Mouse (Mus musculus): ENCODE data around the gene Polr3c.

- TF ChIP-seq POLR2A (IDR thresholded peaks at IDR 0.05; ENCODE audit: borderline replicate concordance, insufficient read depth, low read length), result no peak
- no peak for TF ChIP-seq CTCF (IDR thresholded peaks at IDR 0.05; ENCODE audit: borderline replicate concordance, insufficient read depth, low read depth, low read length)
Measured at GRCm38 (mm10) chr3:96730785-96731184, 3.4 kb upstream of the Polr3c start.
